Mouse (Mus musculus): ENCODE measurements around the gene B430306N03Rik. TPM values are rescaled to one million over a fixed set of nuclear protein-coding genes. Genes with fewer than 3 reads are reported as not detected.

B430306N03Rik gene
- polyA plus RNA-seq, 1 experiment: 9.1 TPM

DNA sequence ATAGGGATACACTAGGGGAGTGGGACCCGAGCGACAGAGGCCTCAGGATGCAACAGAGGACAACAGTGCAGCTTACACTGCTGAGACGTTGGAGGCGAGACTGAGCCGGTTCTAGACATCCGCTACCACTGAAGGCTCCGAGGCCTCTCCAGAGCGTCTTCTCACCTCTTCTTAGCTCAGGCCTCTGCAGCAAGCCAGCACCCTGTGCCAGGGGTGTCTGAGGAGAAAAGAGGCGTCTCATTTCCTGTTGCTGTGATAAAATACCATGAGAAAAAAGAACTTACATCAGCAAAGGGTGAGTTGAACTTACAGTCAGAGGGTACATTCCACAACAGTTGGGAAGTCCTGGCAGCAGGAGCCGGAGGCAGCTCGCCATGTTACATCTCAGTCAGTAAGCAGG lies 9.7 kb downstream of the B430306N03Rik start:
- H3K4me1 ChIP-seq (ENCODE audit: control insufficient read depth, insufficient read depth, insufficient read length): peaks cover 9% of the 10 kb centered on the region; the same call in 1 of the 2 replicates
- 71% methylated on average over 11 of the region's 11 CpGs for WGBS
- no peak overlapping the region for H3K4me3 ChIP-seq (ENCODE audit: extremely low read depth, insufficient read depth, insufficient read length)

DNA sequence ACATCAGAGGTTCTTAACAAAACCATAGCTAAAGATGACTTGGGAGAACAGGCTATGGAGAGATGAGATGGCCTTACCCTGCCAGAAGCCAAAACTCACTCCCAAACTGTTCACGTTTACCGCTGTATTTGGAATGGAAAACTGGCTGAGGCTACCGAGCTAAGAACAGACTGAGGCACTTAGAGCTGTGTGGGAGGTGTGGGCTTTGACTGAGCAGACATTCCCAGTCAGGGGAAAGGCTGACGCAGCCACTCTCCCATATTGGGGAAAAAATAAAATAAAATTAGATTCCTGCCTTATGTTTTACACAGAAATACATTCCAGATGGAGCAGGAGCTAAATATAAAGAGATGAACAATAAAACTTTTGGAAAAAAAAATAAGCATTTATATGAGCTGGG lies 10.7 kb downstream of the B430306N03Rik start:
- WGBS: 86% methylated on average over 4 of the region's 4 CpGs
- H3K4me1 ChIP-seq (ENCODE audit: control insufficient read depth, insufficient read depth, insufficient read length): peaks cover 9% of the 10 kb centered on the region; the same call in 1 of the 2 replicates
- H3K4me3 ChIP-seq (ENCODE audit: extremely low read depth, insufficient read depth, insufficient read length): no peak overlapping the region
- H3K27ac ChIP-seq (ENCODE audit: insufficient read depth, low read length): no peak overlapping the region
- H3K27me3 ChIP-seq (ENCODE audit: control insufficient read depth, insufficient read depth, low read length): no peaks in the 10 kb centered on the region
- TF ChIP-seq POLR2A (IDR thresholded peaks at IDR 0.05; ENCODE audit: low read depth, low read length): no peak
- TF ChIP-seq CTCF (IDR thresholded peaks at IDR 0.05; ENCODE audit: extremely low read depth, insufficient read depth, insufficient read length, insufficient replicate concordance): no peak
- no peaks in the 10 kb centered on the region for H3K36me3 ChIP-seq (ENCODE audit: control insufficient read depth, insufficient read depth, low read length)
- DNase-seq (ENCODE audit: low read depth in 1 of 2, low spot score in 2 of 2): no peak

More for the DNA sequence above, 9.7 kb downstream of the B430306N03Rik start:
- peak overlapping the region; percentile 32; the same call in 1 of the 2 replicates for H3K27ac ChIP-seq (ENCODE audit: insufficient read depth, low read length)
- DNase-seq (ENCODE audit: low read depth in 1 of 2, low spot score in 2 of 2): no peak
- TF ChIP-seq CTCF (IDR thresholded peaks at IDR 0.05; ENCODE audit: extremely low read depth, insufficient read depth, insufficient read length, insufficient replicate concordance): no peak
- no peak for TF ChIP-seq POLR2A (IDR thresholded peaks at IDR 0.05; ENCODE audit: low read depth, low read length)
- H3K36me3 ChIP-seq (ENCODE audit: control insufficient read depth, insufficient read depth, low read length): no peaks in the 10 kb centered on the region
- H3K27me3 ChIP-seq (ENCODE audit: control insufficient read depth, insufficient read depth, low read length): no peaks in the 10 kb centered on the region

DNA sequence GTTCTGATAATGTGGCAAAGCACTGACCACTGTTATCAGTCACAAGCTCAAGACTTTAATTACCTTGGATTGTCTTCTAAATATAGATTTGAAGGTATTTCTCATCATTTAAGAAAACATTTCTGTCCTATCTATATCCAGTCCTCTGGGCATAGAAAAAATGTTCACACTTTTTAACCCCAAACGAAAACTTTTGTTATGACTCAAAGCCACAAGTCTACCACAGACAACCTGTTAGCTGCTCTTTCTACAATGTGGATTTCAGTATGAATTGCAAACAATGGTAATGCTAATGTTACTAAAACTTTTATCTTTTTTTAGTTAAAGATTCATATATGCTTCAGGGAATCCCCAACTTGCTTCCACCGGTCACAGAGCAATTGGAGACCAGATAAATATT lies 16.6 kb downstream of the B430306N03Rik start:
- TF ChIP-seq CTCF (IDR thresholded peaks at IDR 0.05; ENCODE audit: extremely low read depth, insufficient read depth, insufficient read length, insufficient replicate concordance) (no peak), POLR2A (IDR thresholded peaks at IDR 0.05; ENCODE audit: low read depth, low read length) (no peak)
- Histone ChIP-seq H3K27me3 (ENCODE audit: control insufficient read depth, insufficient read depth, low read length) (no peaks in the 10 kb centered on the region), H3K4me3 (ENCODE audit: extremely low read depth, insufficient read depth, insufficient read length) (no peak overlapping the region), H3K36me3 (ENCODE audit: control insufficient read depth, insufficient read depth, low read length) (no peaks in the 10 kb centered on the region), H3K4me1 (ENCODE audit: control insufficient read depth, insufficient read depth, insufficient read length) (no peaks in the 10 kb centered on the region), H3K27ac (ENCODE audit: insufficient read depth, low read length) (no peak overlapping the region)
- 38% methylated on average over 2 of the region's 2 CpGs for WGBS
- DNase-seq (ENCODE audit: low read depth in 1 of 2, low spot score in 2 of 2): no peak

DNA sequence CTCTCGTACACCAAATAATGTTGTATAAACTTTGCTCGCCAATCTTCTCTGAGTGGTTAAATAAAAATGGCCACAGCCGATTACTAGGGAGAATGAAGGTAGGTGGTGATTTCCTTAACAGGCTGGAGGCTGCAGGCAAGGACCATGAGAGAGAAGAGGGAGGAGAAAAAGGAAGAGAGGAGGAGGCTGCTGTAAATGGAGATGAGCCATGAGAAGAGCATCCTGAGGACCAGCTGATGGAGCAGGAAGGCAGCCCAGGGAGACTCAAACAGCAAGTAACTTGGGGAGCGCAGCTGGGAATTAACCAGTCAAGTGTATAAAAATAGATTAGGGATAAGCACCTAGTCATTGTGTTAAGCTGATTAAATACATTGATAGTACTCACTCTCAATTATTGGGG lies 18.2 kb downstream of the B430306N03Rik start:
- WGBS: 90% methylated on average over 4 of the region's 4 CpGs
- no peak for TF ChIP-seq CTCF (IDR thresholded peaks at IDR 0.05; ENCODE audit: extremely low read depth, insufficient read depth, insufficient read length, insufficient replicate concordance)
- no peak for TF ChIP-seq POLR2A (IDR thresholded peaks at IDR 0.05; ENCODE audit: low read depth, low read length)
- Histone ChIP-seq H3K4me1 (ENCODE audit: control insufficient read depth, insufficient read depth, insufficient read length) (no peaks in the 10 kb centered on the region), H3K27me3 (ENCODE audit: control insufficient read depth, insufficient read depth, low read length) (no peaks in the 10 kb centered on the region), H3K4me3 (ENCODE audit: extremely low read depth, insufficient read depth, insufficient read length) (no peak overlapping the region), H3K27ac (ENCODE audit: insufficient read depth, low read length) (no peak overlapping the region), H3K36me3 (ENCODE audit: control insufficient read depth, insufficient read depth, low read length) (no peaks in the 10 kb centered on the region)
- no peak for DNase-seq (ENCODE audit: low read depth in 1 of 2, low spot score in 2 of 2)

DNA sequence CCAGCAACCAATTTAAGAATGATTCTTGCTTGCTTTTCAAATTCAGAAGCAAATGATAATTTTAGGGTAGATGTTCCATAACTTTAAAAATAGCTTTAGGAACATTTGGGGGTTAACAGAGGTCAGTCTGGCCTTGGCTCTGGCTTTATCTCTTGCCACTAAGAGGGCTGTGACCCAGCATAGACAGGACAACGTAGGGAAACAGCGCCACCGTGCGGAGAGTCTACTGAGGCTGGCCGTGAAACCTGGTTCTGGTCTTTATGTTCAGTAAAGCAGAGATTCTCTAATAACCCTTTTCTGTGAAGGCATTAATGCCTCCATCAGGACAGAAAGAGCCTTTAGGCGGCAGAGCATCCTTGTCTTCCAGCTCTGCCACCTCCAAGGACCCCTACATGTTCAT lies 20.9 kb downstream of the B430306N03Rik start:
- Histone ChIP-seq H3K27me3 (ENCODE audit: control insufficient read depth, insufficient read depth, low read length) (no peaks in the 10 kb centered on the region), H3K27ac (ENCODE audit: insufficient read depth, low read length) (no peak overlapping the region), H3K36me3 (ENCODE audit: control insufficient read depth, insufficient read depth, low read length) (no peaks in the 10 kb centered on the region), H3K4me3 (ENCODE audit: extremely low read depth, insufficient read depth, insufficient read length) (no peak overlapping the region), H3K4me1 (ENCODE audit: control insufficient read depth, insufficient read depth, insufficient read length) (no peaks in the 10 kb centered on the region)
- WGBS: 2% methylated on average over 6 of the region's 6 CpGs
- peak; percentile 96; the same call in 1 of the 2 replicates for TF ChIP-seq CTCF (IDR thresholded peaks at IDR 0.05; ENCODE audit: extremely low read depth, insufficient read depth, insufficient read length, insufficient replicate concordance)
- TF ChIP-seq POLR2A (IDR thresholded peaks at IDR 0.05; ENCODE audit: low read depth, low read length): no peak
- peak; percentile 57 to 87 for DNase-seq (ENCODE audit: low read depth in 1 of 2, low spot score in 2 of 2)

DNA sequence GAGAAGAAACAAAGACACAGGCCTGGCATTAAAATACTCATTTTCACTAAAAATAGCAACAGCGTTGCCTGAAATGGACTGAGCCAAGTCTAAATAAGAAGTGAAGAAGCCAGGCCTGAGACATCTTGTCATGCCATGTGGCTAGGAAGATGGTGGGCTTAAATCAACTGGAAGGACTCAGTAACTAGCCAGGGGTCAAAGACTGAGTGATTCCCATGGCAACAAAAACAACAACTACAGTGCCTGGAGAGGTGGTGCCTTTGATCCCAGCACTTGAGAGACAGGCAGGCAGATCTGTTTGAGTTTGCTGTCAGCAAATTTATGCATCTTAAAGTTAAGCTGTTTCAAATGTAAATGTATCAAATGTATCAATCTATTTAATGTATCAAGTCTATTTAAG lies 24.3 kb downstream of the B430306N03Rik start:
- DNase-seq (ENCODE audit: low read depth in 1 of 2, low spot score in 2 of 2): no peak
- Histone ChIP-seq H3K27me3 (ENCODE audit: control insufficient read depth, insufficient read depth, low read length) (no peaks in the 10 kb centered on the region), H3K36me3 (ENCODE audit: control insufficient read depth, insufficient read depth, low read length) (no peaks in the 10 kb centered on the region), H3K4me3 (ENCODE audit: extremely low read depth, insufficient read depth, insufficient read length) (no peak overlapping the region), H3K27ac (ENCODE audit: insufficient read depth, low read length) (no peak overlapping the region), H3K4me1 (ENCODE audit: control insufficient read depth, insufficient read depth, insufficient read length) (no peaks in the 10 kb centered on the region)
- TF ChIP-seq CTCF (IDR thresholded peaks at IDR 0.05; ENCODE audit: extremely low read depth, insufficient read depth, insufficient read length, insufficient replicate concordance) (no peak), POLR2A (IDR thresholded peaks at IDR 0.05; ENCODE audit: low read depth, low read length) (no peak)
- WGBS: 94% methylated on average over 1 of the region's 1 CpGs

GRCm38 (mm10) chr17:48341947-48342346 lies 26.0 kb downstream of the B430306N03Rik start:
- no peak for DNase-seq (ENCODE audit: low read depth in 1 of 2, low spot score in 2 of 2)
- WGBS: 32% methylated on average over 3 of the region's 3 CpGs
- no peaks in the 10 kb centered on the region for H3K4me1 ChIP-seq (ENCODE audit: control insufficient read depth, insufficient read depth, insufficient read length)
- H3K27ac ChIP-seq (ENCODE audit: insufficient read depth, low read length): no peak overlapping the region
- H3K27me3 ChIP-seq (ENCODE audit: control insufficient read depth, insufficient read depth, low read length): no peaks in the 10 kb centered on the region
- no peaks in the 10 kb centered on the region for H3K36me3 ChIP-seq (ENCODE audit: control insufficient read depth, insufficient read depth, low read length)
- H3K4me3 ChIP-seq (ENCODE audit: extremely low read depth, insufficient read depth, insufficient read length): no peak overlapping the region
- TF ChIP-seq POLR2A (IDR thresholded peaks at IDR 0.05; ENCODE audit: low read depth, low read length) (no peak), CTCF (IDR thresholded peaks at IDR 0.05; ENCODE audit: extremely low read depth, insufficient read depth, insufficient read length, insufficient replicate concordance) (no peak)

Measured in spleen, adult 2 months (tissue).